Mouse (Mus musculus) A20 (cell line): ENCODE measurements around the gene Eef1a1.
"Not testable (repeated sequence)": the region's sequence is repeated elsewhere in the genome, so short reads cannot be mapped to it uniquely, and the experiment has no call there.

ENCODE experiments used
- DNase-seq: peaks from one replicate; pipeline ENCODE4 v3.0.0-alpha.2; 2011; ENCODE audit warnings: low read depth, low spot score

The Eef1a1 gene

DNA sequence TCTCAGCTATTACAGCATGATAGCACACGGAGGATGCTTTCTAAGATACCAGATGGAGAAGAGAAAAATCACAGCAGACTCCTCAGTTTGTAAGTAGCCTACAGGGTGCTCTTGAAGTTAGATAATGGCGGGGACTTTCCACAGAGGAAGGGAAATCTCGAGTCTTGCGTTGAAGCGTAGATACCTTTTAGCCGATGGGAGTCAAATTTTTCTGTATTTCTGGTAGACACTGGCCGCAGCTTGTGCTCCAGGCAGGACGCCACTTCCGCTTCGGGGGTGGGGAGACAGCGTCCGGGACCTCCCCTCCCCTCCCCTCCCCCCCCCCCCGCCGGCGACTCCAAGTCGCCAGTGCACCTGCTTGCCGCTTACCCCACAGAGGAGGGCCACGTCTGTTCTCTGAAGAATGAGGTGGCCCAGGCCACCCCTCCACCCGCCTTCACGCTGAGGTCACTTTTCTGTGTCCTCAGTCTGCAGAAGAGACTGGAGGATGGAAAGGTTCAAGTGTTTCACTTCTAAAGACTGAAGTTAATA, at the start of gene Eef1a1:
Eef1a1 (minus strand) TSS at position 262 of the 531 bp plus-strand sequence.
- peak; percentile 91 for DNase-seq

- no peak for DNase-seq
Measured at GRCm38 (mm10) chr9:78538421-78538820, 49.5 kb upstream of the Eef1a1 start.

GRCm38 (mm10) chr9:78537154-78537873, 48.4 kb upstream of the Eef1a1 start:
- DNase-seq, result no peak

- no peak for DNase-seq
Measured at GRCm38 (mm10) chr9:78534606-78535005, 45.7 kb upstream of the Eef1a1 start.

GRCm38 (mm10) chr9:78533296-78533935, 44.5 kb upstream of the Eef1a1 start:
- DNase-seq, result peak; percentile 85

DNA sequence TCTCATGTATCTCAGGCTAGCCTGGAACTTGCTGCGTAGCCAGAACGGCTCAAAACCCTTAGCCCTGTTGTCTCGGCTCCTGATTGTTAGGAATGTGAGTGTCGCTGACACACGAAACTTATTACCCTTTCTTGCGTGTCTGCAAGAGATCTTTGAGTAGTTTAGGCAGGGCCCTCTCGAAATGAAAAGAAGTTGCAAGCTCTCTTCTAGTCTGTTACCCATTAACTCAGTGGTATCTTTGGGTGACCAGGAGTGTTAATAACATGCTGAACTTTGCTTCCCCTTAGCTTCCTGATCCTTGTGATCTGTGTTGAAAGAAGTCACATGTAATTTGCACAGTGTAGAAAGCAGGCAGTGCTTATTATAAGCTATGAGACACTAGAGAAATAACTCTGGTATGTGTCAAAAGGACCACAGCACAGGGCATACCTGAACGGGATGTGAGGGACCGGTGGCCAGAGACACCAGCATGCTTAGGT, 43.4 kb upstream of the Eef1a1 start:
- DNase-seq, result no peak

- no peak for DNase-seq
Measured at GRCm38 (mm10) chr9:78531816-78532215, 42.9 kb upstream of the Eef1a1 start.

DNA sequence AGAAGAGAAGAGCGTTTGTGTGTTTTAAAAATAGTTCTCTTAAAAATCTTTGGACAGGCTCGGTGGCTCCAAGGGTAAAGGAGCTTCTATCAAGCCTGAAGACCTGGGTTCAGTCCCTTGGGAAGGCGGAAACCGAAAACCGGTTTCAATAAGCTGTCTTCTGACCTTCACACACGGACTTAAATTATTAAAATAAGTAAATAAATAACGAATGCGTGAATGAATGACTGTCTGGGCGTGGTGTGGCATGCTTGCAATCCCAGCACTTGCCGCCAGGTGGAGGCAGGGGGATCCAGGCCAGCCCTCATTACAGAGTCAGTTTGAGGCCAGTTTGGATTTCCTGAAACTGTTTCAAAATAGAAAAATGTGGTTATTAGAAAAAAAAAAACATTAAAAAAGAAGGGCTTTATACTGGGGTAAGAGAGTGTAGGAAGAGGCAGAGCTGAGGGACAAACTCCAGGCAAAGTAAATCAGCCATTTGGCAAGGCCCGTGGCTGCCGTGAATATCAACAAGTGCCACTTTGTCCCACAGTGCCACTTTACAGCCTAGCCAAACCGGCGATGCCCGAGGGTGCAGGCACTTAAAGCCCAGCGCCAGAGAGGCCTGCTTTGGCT, 38.9 kb upstream of the Eef1a1 start:
- DNase-seq, result peak; percentile 89

DNA sequence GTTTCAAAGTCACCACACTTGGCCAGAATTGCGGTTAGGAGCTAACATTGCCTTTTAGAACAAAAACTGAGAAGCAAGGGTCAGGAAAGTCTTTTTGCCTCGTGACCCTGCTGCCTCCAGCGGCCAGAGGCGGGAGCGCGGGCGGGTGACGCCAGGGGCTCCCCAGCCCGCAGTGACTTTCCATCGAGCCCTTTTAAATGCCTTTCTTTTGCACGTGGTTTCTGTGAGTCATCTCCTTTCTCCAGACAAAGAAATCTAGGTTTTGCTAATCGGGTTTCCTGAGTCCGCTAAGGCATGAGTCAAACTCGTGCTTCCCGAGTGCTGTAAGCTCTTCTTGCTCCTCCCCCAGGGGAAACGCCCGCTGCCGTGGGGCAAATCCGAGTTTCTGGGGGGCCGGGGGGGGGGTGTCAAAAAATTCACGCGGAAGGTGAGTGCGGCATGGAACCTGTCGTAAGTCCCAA, 38.4 kb upstream of the Eef1a1 start:
- DNase-seq, result peak; percentile 88

- no peak for DNase-seq
Measured at GRCm38 (mm10) chr9:78526206-78526605, 37.3 kb upstream of the Eef1a1 start.

DNA sequence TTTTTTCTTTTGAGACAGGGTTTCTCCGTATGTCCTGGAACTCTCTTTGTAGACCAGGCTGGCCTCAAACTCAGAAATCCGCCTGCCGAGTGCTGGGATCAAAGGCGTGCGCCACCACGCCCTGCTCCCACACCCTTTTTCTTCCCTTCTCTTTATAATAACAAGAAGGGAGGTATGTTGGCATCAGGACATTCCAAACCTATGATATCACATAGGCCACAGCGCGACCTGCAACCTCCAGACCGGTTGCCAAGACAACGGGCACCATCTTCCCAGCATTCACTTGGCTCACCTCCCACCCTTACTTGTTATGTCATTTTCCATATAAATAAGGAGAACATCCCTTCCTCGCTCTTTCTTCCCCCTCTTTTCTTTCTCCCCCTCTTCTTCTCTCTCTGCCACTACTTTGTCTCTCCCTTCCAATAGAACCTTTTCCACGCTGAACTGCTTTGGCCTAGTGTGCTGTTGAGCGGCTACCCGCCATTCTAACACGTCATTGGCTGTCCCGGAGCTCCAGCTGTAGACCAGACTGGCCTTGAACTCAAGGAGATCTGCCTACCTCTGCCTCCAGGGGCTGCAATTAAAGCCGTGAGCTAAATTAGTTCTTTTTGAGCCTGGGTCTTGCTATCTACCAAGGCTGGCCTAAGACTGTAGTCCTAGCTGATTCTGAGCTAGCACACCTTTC, 36.6 kb upstream of the Eef1a1 start:
- no peak for DNase-seq

GRCm38 (mm10) chr9:78521689-78522088, 32.7 kb upstream of the Eef1a1 start:
- DNase-seq, result peak; percentile 79

GRCm38 (mm10) chr9:78520780-78521601, 32.0 kb upstream of the Eef1a1 start:
- no peak for DNase-seq

DNA sequence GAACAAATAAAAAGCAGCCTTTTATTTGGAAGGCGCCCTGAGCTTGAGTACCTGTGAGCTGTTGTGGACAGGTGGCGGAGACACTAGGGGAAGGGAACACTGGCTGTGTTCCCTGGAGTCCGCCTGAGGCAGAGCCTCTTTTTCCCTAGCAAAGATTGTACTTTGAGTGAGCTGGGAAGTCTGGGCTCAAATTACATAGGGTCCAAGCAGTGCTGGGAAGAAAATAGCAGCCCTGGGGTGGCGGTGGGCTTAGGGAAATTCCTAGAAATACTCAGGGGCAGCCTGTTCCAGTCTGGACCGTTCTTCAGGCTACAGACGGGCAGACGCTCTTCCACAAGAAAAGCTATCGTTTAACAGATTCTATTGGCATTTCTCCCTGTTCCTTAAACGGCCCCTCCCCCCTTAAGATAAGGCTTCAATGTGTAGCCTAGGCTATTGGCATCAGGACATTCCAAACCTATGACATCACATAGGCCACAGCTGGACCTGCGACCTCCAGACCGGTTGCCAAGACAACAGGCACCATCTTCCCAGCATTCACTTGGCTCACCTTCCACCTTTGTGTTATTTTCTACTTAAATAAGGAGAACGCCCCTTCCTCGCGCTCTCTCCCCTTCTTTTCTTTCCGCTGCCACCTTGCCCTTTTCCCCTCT, 31.3 kb upstream of the Eef1a1 start:
- DNase-seq, result no peak

DNA sequence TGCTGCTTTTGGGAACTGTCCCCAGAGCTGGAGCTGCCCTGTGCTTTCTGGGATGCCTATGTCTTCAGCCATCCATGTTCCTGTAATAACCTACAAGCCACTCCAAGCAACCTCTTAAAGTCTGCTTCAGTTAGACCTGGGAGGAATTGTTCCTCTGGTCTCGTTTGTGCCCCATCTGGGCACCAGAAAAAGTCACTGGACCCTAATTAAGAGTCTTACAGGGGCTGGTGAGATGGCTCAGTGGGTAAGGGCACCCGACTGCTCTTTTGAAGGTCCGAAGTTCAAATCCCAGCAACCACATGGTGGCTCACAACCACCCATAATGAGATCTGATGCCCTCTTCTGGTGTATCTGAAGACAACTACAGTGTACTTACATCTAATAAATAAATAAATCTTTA, 28.3 kb upstream of the Eef1a1 start:
- DNase-seq, result not testable (repeated sequence)

- DNase-seq, result no peak
Measured at GRCm38 (mm10) chr9:78516125-78516524, 27.2 kb upstream of the Eef1a1 start.

GRCm38 (mm10) chr9:78514681-78515080, 25.7 kb upstream of the Eef1a1 start:
- DNase-seq, result no peak

- DNase-seq, result peak; percentile 45
Measured at GRCm38 (mm10) chr9:78513776-78514500, 25.0 kb upstream of the Eef1a1 start.

GRCm38 (mm10) chr9:78511705-78512104, 22.8 kb upstream of the Eef1a1 start:
- DNase-seq, result no peak
